Mouse (Mus musculus) MEL (cell line): ENCODE measurements around the gene Ifngr2.

Experiments used
- CTCF ChIP-seq, 3 experiments: IDR thresholded peaks in 2 of 3; conservative IDR thresholded peaks in 1 of 3; 2 replicates each; pipeline ENCODE4 v1.5.1; 2011 to 2012; ENCODE audit warnings: low read length in 3 of 3, low read depth in 2 of 3, mild to moderate bottlenecking in 2 of 3, improper control_type of control experiment in 1 of 3, inconsistent platforms in 1 of 3, mixed read lengths in 1 of 3, moderate library complexity in 1 of 3; ENCODE audit not compliant: control insufficient read depth in 1 of 3, insufficient read depth in 1 of 3, poor library complexity in 1 of 3, severe bottlenecking in 1 of 3
- E2F4 ChIP-seq: IDR thresholded peaks from 2 replicates; pipeline ENCODE4 v1.6.1; 2011; ENCODE audit warnings: low read depth, low read length, improper control_type of control experiment, borderline replicate concordance
- EP300 ChIP-seq, 2 experiments: IDR thresholded peaks; 2 replicates each; pipeline ENCODE4 v1.6.1; 2011; ENCODE audit warnings: improper control_type of control experiment in 2 of 2, low read length in 2 of 2, low read depth in 1 of 2, mild to moderate bottlenecking in 1 of 2
- HCFC1 ChIP-seq: IDR thresholded peaks from 2 replicates; pipeline ENCODE4 v1.6.1; 2012; ENCODE audit warnings: low read depth, mild to moderate bottlenecking, inconsistent platforms, low read length, improper control_type of control experiment, moderate library complexity
- MAFK ChIP-seq: IDR thresholded peaks from 2 replicates; pipeline ENCODE4 v1.6.1; 2011; ENCODE audit warnings: low read depth, mild to moderate bottlenecking, low read length, improper control_type of control experiment, borderline replicate concordance
- MAX ChIP-seq: IDR thresholded peaks from 2 replicates; pipeline ENCODE4 v1.6.1; 2011; ENCODE audit warnings: low read length, improper control_type of control experiment
- MEF2A ChIP-seq: IDR thresholded peaks from 2 replicates; pipeline ENCODE4 v1.6.1; 2014; ENCODE audit warnings: low read depth, mild to moderate bottlenecking, inconsistent platforms, low read length, improper control_type of control experiment; ENCODE audit not compliant: poor library complexity, insufficient replicate concordance, severe bottlenecking; ENCODE audit errors: extremely low read depth
- MXI1 ChIP-seq: IDR thresholded peaks from 2 replicates; pipeline ENCODE4 v1.6.1; 2011; ENCODE audit warnings: mild to moderate bottlenecking, low read depth, low read length, improper control_type of control experiment
- NELFE ChIP-seq: IDR thresholded peaks from 2 replicates; pipeline ENCODE4 v1.6.1; 2011; ENCODE audit warnings: low read depth, low read length, improper control_type of control experiment
- POLR2A ChIP-seq, 2 experiments: IDR thresholded peaks; 2 replicates each; pipeline ENCODE4 v1.6.1; 2011 to 2012; ENCODE audit warnings: low read length in 2 of 2, mild to moderate bottlenecking in 2 of 2, control low read depth in 1 of 2, improper control_type of control experiment in 1 of 2, low read depth in 1 of 2, moderate library complexity in 1 of 2; ENCODE audit not compliant: control insufficient read depth in 1 of 2, insufficient read depth in 1 of 2, poor library complexity in 1 of 2
- TAL1 ChIP-seq: IDR thresholded peaks from 2 replicates; pipeline ENCODE4 v1.6.1; 2012; ENCODE audit warnings: mild to moderate bottlenecking, inconsistent platforms, low read length, moderate library complexity, mixed read lengths
- TBP ChIP-seq: IDR thresholded peaks from 2 replicates; pipeline ENCODE4 v1.8.0; 2011; ENCODE audit warnings: low read depth, low read length, improper control_type of control experiment
- TCF12 ChIP-seq: IDR thresholded peaks from 2 replicates; pipeline ENCODE4 v1.6.1; 2014; ENCODE audit warnings: low read depth, mild to moderate bottlenecking, inconsistent platforms, low read length, improper control_type of control experiment, moderate library complexity
- ZC3H11A ChIP-seq: IDR thresholded peaks from 2 replicates; pipeline ENCODE4 v1.6.1; 2012; ENCODE audit warnings: low read depth, mild to moderate bottlenecking, inconsistent platforms, low read length, improper control_type of control experiment

- TF ChIP-seq POLR2A (IDR thresholded peaks at IDR 0.05; ENCODE audit: control insufficient read depth in 1 of 2, insufficient read depth in 1 of 2, low read depth in 1 of 2, low read length in 2 of 2, poor library complexity in 1 of 2) (no peak), TAL1 (no peak), HCFC1 (no peak), MXI1 (no peak), CTCF (IDR thresholded peaks at IDR 0.05 in 2 of 3, conservative IDR thresholded peaks at IDR 0.05 in 1 of 3; ENCODE audit: control insufficient read depth in 1 of 3, insufficient read depth in 1 of 3, low read depth in 2 of 3, low read length in 3 of 3, poor library complexity in 1 of 3, severe bottlenecking in 1 of 3) (no peak), EP300 (IDR thresholded peaks at IDR 0.05; ENCODE audit: low read depth in 1 of 2, low read length in 2 of 2) (no peak), TCF12 (no peak), ZC3H11A (no peak), MAFK (no peak), NELFE (no peak), MAX (no peak), TBP (no peak), E2F4 (no peak), MEF2A (no peak)
These were observed 20.6 kb upstream of the Ifngr2 start for GRCm38 (mm10) chr16:91526274-91526673.
